Mouse (Mus musculus): Measurements from ENCODE around the gene Amhr2.
A peak's percentile ranks its signal among the peaks of the same experiment; 100 is the strongest.

Amhr2 gene

DNA sequence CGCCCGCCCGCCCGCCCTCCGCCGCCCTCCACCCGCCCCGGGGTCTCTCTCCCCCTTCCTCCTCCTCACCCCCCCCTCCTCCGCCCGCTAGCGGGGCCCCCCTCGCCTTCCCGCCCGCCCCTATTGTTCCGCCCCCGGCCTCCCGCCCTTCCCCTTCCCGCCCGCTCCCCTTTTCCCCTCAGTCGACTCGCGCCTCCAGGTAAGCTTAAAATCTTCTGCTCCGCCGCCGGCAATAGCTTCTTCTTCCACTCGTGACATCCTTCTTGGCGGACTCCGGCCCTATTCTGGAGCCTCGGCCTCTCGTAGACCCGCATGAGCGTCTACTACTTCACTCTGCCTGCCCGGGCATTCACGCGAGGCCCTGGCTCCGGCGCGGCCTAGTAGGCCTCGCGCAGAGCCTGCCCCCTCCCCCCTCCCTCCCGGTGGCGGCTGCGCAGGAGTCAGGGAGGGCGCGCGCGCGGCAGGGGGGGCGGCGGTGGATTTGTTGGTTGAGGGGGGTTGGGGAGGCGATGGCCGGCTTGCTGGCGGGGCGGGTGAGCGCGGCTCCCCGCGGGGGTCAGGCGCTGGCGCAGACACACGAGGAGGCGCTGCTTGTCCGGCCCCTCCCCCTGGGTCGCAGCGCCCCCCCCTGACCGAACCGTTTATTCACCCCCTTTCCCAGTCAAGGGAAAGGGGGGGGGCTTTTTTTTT is 25.6 kb downstream of the Amhr2 start:
- Histone ChIP-seq H3K36me3 (ENCODE audit: insufficient read depth, low read length) (peaks cover 75% of the 10 kb centered on the region), H3K9me3 (ENCODE audit: low read length) (no peaks in the 10 kb centered on the region), H3K4me1 (replicated peaks; ENCODE audit: low read depth, low read length) (peaks cover 43% of the 10 kb centered on the region), H3K27me3 (ENCODE audit: insufficient read depth, low read length) (no peaks in the 10 kb centered on the region), H3K4me3 (replicated peaks; ENCODE audit: low read length) (peak overlapping the region; percentile 92)
- TF ChIP-seq CTCF (conservative IDR thresholded peaks at IDR 0.05; ENCODE audit: low read length) (no peak), NANOG (IDR thresholded peaks at IDR 0.05; ENCODE audit: borderline replicate concordance, low read length) (no peak), POU5F1 (IDR thresholded peaks at IDR 0.05; ENCODE audit: borderline replicate concordance, low read length) (no peak)

DNA sequence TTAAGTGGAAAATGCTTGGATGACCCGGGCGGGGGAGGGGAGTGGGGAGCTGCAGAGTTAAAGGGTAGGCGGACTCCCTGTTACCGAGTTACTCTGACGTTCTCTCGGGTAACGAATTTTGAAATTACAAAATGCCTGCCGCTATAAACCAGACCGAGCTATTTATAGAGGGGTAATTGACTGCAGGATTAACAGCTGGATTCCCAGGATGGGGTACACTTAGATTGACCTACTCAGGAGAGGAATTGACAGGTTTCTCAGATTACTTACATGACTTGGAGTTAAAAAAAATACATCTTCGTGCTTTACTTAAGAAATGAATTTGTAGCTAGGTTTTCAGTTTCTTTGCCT is 26.1 kb downstream of the Amhr2 start:
- Histone ChIP-seq H3K4me3 (replicated peaks; ENCODE audit: low read length) (peak overlapping the region; percentile 92), H3K9me3 (ENCODE audit: low read length) (no peaks in the 10 kb centered on the region), H3K36me3 (ENCODE audit: insufficient read depth, low read length) (peaks cover 75% of the 10 kb centered on the region), H3K4me1 (replicated peaks; ENCODE audit: low read depth, low read length) (peaks cover 48% of the 10 kb centered on the region), H3K27me3 (ENCODE audit: insufficient read depth, low read length) (no peaks in the 10 kb centered on the region)
- TF ChIP-seq POU5F1 (IDR thresholded peaks at IDR 0.05; ENCODE audit: borderline replicate concordance, low read length) (no peak), CTCF (conservative IDR thresholded peaks at IDR 0.05; ENCODE audit: low read length) (no peak), NANOG (IDR thresholded peaks at IDR 0.05; ENCODE audit: borderline replicate concordance, low read length) (no peak)

DNA sequence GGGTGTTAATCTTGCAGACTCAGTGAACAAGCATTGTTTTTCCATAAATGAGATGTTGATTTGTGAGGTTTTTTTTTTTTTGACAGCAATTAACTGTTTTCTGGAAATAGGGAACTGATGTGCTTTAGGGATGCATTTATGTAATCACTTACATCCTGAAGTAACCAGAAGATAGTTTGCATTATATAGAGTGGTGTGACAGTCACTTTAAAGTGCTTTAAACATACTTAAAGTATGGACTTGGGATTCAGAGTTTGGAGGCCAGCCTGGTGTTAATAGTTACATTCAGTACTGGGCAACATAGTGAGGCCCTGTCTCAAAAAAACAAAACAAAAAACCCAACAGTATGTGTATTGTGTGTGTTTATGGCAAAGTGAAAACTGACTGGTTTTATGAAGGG is 26.6 kb downstream of the Amhr2 start:
- no peaks in the 10 kb centered on the region for H3K9me3 ChIP-seq (ENCODE audit: low read length)
- peaks cover 75% of the 10 kb centered on the region for H3K36me3 ChIP-seq (ENCODE audit: insufficient read depth, low read length)
- H3K4me3 ChIP-seq (replicated peaks; ENCODE audit: low read length) = peak overlapping the region; percentile 92
- H3K4me1 ChIP-seq (replicated peaks; ENCODE audit: low read depth, low read length) = peaks cover 52% of the 10 kb centered on the region
- H3K27me3 ChIP-seq (ENCODE audit: insufficient read depth, low read length) = no peaks in the 10 kb centered on the region
- TF ChIP-seq POU5F1 (IDR thresholded peaks at IDR 0.05; ENCODE audit: borderline replicate concordance, low read length) (no peak), NANOG (IDR thresholded peaks at IDR 0.05; ENCODE audit: borderline replicate concordance, low read length) (no peak), CTCF (conservative IDR thresholded peaks at IDR 0.05; ENCODE audit: low read length) (no peak)

DNA sequence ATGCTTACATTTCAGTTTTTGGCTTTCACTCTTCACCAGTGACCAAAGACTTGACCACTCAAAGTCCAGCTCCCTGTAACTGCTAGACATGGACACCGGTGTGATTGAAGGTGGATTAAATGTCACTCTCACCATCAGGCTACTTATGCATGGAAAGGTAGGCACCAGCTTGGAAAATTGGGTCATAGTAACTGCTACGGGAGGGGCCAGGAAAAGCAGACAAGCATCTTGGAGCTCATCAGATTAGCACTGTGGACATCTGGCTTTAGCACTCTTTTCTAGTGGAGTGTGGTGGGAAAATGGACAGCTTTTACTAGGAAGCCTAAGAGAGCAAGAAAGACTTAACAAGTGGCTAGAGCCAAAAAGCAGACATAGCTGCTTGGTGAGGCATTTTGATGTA is 28.1 kb downstream of the Amhr2 start:
- Histone ChIP-seq H3K4me3 (replicated peaks; ENCODE audit: low read length) (peak overlapping the region; percentile 92), H3K4me1 (replicated peaks; ENCODE audit: low read depth, low read length) (peaks cover 66% of the 10 kb centered on the region), H3K36me3 (ENCODE audit: insufficient read depth, low read length) (peaks cover 77% of the 10 kb centered on the region), H3K27me3 (ENCODE audit: insufficient read depth, low read length) (no peaks in the 10 kb centered on the region), H3K9me3 (ENCODE audit: low read length) (no peaks in the 10 kb centered on the region)
- no peak for TF ChIP-seq POU5F1 (IDR thresholded peaks at IDR 0.05; ENCODE audit: borderline replicate concordance, low read length)
- no peak for TF ChIP-seq CTCF (conservative IDR thresholded peaks at IDR 0.05; ENCODE audit: low read length)
- no peak for TF ChIP-seq NANOG (IDR thresholded peaks at IDR 0.05; ENCODE audit: borderline replicate concordance, low read length)

DNA sequence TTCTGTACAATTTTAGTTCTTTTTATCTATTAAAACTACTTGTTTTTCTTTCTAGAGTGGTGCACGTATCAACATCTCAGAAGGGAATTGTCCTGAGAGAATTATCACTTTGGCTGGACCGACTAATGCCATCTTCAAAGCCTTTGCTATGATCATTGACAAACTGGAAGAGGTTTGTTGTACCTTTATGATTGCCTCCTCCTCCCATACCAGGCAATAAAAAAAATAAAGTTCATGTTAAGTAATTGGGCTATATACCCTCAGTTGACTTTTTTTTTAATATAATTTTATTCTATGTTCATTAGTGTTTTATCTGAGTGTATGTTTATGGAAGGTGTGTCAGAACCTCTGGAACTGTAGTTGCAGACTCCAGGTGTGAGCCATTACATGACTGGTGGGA is 29.4 kb downstream of the Amhr2 start:
- no peaks in the 10 kb centered on the region for H3K27me3 ChIP-seq (ENCODE audit: insufficient read depth, low read length)
- H3K9me3 ChIP-seq (ENCODE audit: low read length) = no peaks in the 10 kb centered on the region
- peaks cover 69% of the 10 kb centered on the region for H3K4me1 ChIP-seq (replicated peaks; ENCODE audit: low read depth, low read length)
- H3K36me3 ChIP-seq (ENCODE audit: insufficient read depth, low read length) = peaks cover 78% of the 10 kb centered on the region
- H3K4me3 ChIP-seq (replicated peaks; ENCODE audit: low read length) = no peak overlapping the region
- TF ChIP-seq POU5F1 (IDR thresholded peaks at IDR 0.05; ENCODE audit: borderline replicate concordance, low read length) (no peak), NANOG (IDR thresholded peaks at IDR 0.05; ENCODE audit: borderline replicate concordance, low read length) (no peak), CTCF (conservative IDR thresholded peaks at IDR 0.05; ENCODE audit: low read length) (no peak)

DNA sequence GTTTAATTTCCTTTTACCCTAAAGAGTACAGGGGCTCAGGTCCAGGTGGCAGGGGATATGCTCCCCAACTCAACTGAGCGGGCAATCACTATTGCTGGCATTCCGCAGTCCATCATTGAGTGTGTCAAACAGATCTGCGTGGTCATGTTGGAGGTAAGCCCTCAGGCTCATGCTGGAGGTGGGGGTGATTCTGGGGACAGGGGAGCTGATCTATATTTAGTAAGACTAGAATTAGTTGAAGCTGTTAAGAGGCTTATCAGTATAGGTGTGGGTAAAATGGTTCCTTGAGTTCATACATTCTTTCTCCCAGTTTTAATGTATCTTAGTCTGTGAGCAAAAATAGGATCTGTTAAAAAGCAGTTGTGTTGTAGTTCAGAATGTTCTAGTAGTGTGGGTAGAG is 38.0 kb downstream of the Amhr2 start:
- Histone ChIP-seq H3K4me3 (replicated peaks; ENCODE audit: low read length) (no peak overlapping the region), H3K36me3 (ENCODE audit: insufficient read depth, low read length) (peaks cover 99% of the 10 kb centered on the region), H3K4me1 (replicated peaks; ENCODE audit: low read depth, low read length) (peaks cover 55% of the 10 kb centered on the region), H3K27me3 (ENCODE audit: insufficient read depth, low read length) (no peaks in the 10 kb centered on the region), H3K9me3 (ENCODE audit: low read length) (no peaks in the 10 kb centered on the region)
- TF ChIP-seq POU5F1 (IDR thresholded peaks at IDR 0.05; ENCODE audit: borderline replicate concordance, low read length) (no peak), NANOG (IDR thresholded peaks at IDR 0.05; ENCODE audit: borderline replicate concordance, low read length) (no peak), CTCF (conservative IDR thresholded peaks at IDR 0.05; ENCODE audit: low read length) (no peak)

DNA sequence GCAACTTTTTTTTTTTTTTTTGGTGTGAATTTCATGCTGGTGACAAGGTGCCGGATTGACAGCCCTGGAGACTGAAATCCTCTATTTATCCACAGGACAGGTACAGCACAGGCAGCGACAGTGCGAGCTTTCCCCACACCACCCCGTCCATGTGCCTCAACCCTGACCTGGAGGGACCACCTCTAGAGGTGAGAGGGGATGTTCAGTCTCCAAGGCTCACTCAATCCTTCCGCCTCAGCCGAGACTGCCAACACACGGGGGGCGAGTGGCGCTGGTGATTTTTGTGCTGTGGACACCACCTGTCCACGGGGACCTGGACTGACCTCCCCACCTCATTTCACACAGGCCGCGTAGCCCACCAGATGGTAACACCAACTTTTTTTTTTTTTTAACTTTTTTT is 40.7 kb downstream of the Amhr2 start:
- no peak for TF ChIP-seq POU5F1 (IDR thresholded peaks at IDR 0.05; ENCODE audit: borderline replicate concordance, low read length)
- TF ChIP-seq CTCF (conservative IDR thresholded peaks at IDR 0.05; ENCODE audit: low read length) = no peak
- TF ChIP-seq NANOG (IDR thresholded peaks at IDR 0.05; ENCODE audit: borderline replicate concordance, low read length) = no peak
- no peaks in the 10 kb centered on the region for H3K27me3 ChIP-seq (ENCODE audit: insufficient read depth, low read length)
- H3K9me3 ChIP-seq (ENCODE audit: low read length) = no peaks in the 10 kb centered on the region
- peaks cover 38% of the 10 kb centered on the region for H3K4me1 ChIP-seq (replicated peaks; ENCODE audit: low read depth, low read length)
- H3K36me3 ChIP-seq (ENCODE audit: insufficient read depth, low read length) = peaks cover 100% of the 10 kb centered on the region
- no peak overlapping the region for H3K4me3 ChIP-seq (replicated peaks; ENCODE audit: low read length)

DNA sequence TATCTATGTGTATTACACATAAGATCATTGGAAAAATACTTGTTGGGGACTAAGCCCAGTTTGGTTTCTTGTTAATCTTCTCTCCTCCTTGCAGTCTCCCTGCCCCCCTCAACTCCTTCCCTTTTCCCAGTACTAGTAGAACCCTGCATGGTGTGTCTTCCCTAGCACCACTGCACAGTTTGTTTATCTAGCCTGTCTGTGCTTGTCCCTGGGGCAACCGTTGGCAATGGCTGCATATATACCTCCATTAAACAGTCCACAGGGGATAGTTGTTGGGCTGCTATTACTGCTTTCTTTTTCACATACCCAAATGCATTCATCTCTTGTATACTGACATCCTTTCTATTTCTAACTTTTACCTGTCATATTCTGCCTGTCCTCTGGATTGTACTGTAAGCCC is 42.5 kb downstream of the Amhr2 start:
- TF ChIP-seq CTCF (conservative IDR thresholded peaks at IDR 0.05; ENCODE audit: low read length) (no peak), NANOG (IDR thresholded peaks at IDR 0.05; ENCODE audit: borderline replicate concordance, low read length) (no peak), POU5F1 (IDR thresholded peaks at IDR 0.05; ENCODE audit: borderline replicate concordance, low read length) (no peak)

DNA sequence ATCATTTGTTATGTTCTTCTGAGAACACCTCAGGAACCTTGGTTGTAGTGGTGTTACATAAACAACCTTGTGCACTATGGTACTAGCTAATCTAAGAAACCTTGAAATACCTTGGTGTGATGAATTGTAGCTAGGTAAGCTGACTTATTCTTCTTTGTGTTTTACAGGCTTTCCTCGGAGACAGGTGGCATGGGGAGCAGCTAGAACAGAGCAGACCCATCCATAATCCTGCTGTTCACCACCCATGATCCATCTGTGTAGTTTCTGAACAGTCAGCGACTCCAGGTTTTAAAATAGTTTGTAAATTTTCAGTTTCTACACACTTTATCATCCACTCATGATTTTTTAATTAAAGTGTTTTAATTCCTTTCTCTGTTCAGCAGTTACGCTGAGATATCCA is 53.2 kb downstream of the Amhr2 start:
- Histone ChIP-seq H3K36me3 (ENCODE audit: insufficient read depth, low read length) (peaks cover 100% of the 10 kb centered on the region), H3K4me1 (replicated peaks; ENCODE audit: low read depth, low read length) (peaks cover 56% of the 10 kb centered on the region), H3K4me3 (replicated peaks; ENCODE audit: low read length) (no peak overlapping the region), H3K27me3 (ENCODE audit: insufficient read depth, low read length) (no peaks in the 10 kb centered on the region), H3K9me3 (ENCODE audit: low read length) (no peaks in the 10 kb centered on the region)
- TF ChIP-seq POU5F1 (IDR thresholded peaks at IDR 0.05; ENCODE audit: borderline replicate concordance, low read length) (no peak), NANOG (IDR thresholded peaks at IDR 0.05; ENCODE audit: borderline replicate concordance, low read length) (no peak), CTCF (conservative IDR thresholded peaks at IDR 0.05; ENCODE audit: low read length) (no peak)

More for the DNA sequence above, 42.5 kb downstream of the Amhr2 start:
- Histone ChIP-seq H3K4me1 (replicated peaks; ENCODE audit: low read depth, low read length) (peaks cover 36% of the 10 kb centered on the region), H3K36me3 (ENCODE audit: insufficient read depth, low read length) (peaks cover 98% of the 10 kb centered on the region), H3K9me3 (ENCODE audit: low read length) (no peaks in the 10 kb centered on the region), H3K4me3 (replicated peaks; ENCODE audit: low read length) (no peak overlapping the region), H3K27me3 (ENCODE audit: insufficient read depth, low read length) (no peaks in the 10 kb centered on the region)

All from E14TG2a.4 (cell line).